Mouse (Mus musculus) layer of hippocampus, adult 18-20 months (tissue): ENCODE data around the gene Galnt2. TPM values are rescaled to one million over a fixed set of nuclear protein-coding genes. Genes with fewer than 3 reads are reported as not detected.

Source experiments
- DNase-seq, 2 experiments: peaks; one replicate each; pipeline ENCODE4 v3.0.0; 2022; ENCODE audit warnings: low spot score in 2 of 2
- total RNA-seq, 2 experiments: library from RNA; stranded (reverse); gene quantifications; 2 replicates each; pipeline ENCODE4 v1.2.3; 2021

Galnt2 gene
- total RNA-seq, 2 experiments from 2014 or later = 41.5 to 48.8 TPM

GRCm38 (mm10) chr8:124368213-124368612, 137.0 kb downstream of the Galnt2 start:
- peak in 1 of 2 experiments; percentile 81 for DNase-seq

- DNase-seq = no peak
Measured at GRCm38 (mm10) chr8:124370422-124371183, 139.4 kb downstream of the Galnt2 start.

GRCm38 (mm10) chr8:124371410-124372123, 140.4 kb downstream of the Galnt2 start:
- DNase-seq = no peak

DNA sequence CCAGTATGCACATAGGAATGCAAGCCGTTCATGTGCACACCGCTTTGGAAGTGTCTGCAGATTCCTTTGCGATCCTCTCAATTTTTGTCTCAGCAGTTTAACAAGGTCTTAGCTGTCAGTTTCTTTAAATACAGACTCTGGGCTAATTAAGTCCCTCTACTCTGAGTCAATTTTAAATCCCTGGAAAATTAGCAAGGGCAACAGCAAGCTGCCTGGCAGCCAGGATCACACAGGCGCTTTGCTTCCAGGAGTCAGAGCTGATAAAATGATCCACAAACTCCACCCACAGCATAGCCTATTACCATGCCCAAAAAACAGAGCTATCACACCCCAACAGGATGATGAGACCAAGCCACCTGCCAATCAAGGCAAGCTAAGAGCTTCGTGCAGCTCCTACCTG, 142.6 kb downstream of the Galnt2 start:
- DNase-seq = no peak

DNA sequence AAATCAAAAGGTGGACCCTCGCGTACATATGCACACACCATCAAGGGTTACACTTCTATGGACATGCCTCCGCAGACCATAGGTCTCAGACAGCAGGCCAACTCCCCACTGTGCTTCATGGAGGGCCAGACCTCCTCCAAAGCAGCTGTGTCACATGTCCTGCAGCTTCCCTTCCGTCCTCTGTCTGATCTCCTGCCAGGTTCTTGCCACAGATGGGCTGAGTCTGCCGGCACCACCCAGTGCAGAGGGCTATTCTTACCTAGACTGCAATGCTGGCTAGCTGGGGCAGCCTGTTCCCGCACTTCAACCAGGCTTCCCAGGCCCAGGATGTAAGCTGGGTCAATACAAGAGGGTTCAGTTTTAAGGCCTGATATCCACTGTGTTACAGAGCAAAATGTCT, 144.0 kb downstream of the Galnt2 start:
- no peak for DNase-seq

GRCm38 (mm10) chr8:124375727-124376126, 144.5 kb downstream of the Galnt2 start:
- no peak for DNase-seq

- no peak for DNase-seq
Measured at GRCm38 (mm10) chr8:124376406-124376805, 145.2 kb downstream of the Galnt2 start.

GRCm38 (mm10) chr8:124379289-124379688, 148.1 kb downstream of the Galnt2 start:
- no peak for DNase-seq

- DNase-seq = no peak
Measured at GRCm38 (mm10) chr8:124382235-124382634, 151.0 kb downstream of the Galnt2 start.

DNA sequence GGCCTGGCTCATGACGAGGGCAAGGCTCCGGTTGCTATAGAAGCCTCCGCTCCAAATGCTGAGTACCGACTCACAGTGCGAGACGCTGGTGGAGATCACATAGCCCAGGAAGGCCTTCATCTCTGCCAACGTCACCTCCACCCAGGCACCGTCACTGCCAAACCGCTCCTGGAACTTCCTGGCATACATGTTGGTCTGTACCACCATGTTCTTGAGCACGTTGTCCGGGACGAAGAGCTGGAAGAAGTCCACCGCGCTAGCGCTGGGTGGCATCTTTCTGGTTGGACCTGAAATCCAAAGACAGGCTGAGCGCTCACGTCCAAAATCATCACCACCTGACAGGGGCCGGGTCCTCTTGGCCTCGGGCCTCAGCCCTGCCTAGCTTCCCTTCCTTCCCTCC, 153.1 kb downstream of the Galnt2 start:
- no peak for DNase-seq

DNA sequence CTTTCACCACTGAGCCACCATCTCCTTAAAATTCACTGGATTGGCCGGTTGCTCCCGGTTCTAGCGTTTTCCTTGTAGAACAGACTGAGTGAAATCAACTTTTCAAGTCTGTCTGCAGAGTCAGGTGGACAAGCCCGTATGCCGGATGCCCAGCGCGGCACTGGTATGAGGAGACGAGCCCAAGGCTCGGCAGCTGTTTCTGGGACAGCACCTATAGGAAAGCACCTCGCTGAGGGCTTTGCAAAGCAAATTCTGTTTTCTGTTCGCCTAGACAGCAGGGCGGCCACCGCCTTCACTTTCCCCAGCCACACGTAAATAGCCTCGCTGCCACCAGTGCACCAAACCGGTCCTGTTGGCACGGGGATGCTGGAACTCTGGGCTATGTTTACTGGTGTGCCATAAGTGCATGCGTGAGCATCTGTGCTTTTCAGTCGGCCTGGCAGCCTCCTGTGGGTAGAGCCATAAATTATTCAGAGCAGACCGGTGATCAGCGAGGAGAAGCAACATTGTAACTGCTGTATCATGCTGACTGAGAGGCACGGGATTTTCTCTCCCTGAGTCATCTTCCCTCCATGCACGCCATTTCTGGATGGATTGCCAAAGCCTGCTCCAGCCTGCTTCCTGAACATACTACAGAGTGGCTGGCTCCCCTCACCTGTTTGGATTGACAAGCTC, 155.2 kb downstream of the Galnt2 start:
- DNase-seq = peak; percentile 82 to 86

- peak; percentile 78 to 82 for DNase-seq
Measured at GRCm38 (mm10) chr8:124389495-124389894, 158.3 kb downstream of the Galnt2 start.

DNA sequence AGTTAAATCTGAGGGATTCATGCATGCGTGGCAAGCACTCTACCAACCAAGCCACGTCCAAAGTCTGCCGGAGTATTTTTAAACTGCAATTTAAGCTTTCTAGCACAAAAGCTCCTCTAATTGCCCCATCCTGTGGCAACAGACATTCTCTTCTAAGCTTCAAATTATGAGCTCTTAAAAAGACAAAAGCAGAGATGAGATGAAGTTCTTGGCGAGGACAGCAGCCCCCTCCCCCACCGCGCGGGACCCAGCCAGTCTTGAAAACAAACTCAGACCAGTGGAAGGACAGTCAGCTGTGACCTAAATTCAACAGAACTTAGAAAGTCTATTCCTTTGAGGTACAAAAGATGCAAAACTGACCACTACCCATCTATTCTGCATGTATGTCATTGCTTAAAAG, 160.0 kb downstream of the Galnt2 start:
- no peak for DNase-seq

DNA sequence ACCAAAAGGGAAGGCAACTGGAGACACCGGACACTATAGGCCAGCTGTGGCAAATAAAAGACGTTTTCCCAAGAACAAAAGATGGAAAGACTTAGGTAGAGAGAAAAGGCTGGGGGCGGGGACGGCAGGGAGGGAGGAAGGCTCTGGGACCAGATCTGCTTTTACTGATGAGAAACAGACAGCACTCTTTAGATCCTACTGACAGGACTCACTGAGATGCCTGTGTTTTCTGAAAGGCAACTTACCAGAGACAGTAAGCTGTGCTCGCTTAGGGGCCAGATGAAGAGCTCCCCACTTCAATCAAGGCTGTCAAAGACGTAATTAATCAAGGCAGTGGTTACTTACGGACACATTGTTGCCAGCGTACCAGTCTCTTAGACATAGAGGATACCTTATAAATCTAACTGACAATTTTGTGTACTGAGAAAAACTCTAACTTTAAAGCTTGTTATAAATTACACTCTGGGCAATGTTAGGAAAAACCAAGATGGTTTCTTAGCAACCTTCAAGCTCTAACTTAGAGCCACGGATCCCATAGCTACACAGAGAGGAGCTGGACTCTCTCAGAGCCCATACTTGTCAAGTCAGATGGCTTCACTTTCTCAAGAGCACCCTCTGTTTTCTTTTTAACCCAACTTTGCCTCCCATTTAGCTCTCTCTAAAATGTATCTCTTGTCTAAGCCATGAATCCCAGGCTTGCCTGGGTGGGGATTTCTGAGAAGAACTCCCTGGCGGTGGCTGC, 161.3 kb downstream of the Galnt2 start:
- no peak for DNase-seq

DNA sequence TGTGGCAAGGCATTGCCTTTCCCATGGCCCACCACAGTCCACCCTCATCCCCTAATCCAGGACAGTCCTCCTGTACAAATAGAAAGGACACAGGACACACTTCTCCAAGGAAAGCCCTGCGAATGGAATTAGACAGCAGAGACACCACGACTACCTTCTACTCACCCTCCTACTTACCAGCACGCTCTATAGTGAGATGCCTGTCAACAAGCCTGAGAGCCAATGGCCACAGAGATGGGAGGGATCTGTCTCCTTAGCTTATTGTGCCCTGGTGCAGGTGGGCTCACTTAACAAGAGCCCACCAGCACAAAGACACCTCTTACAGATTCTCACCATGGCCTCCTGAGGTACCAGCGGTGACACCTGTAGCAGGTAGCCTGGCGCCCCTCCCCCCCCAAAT, 161.8 kb downstream of the Galnt2 start:
- no peak for DNase-seq

DNA sequence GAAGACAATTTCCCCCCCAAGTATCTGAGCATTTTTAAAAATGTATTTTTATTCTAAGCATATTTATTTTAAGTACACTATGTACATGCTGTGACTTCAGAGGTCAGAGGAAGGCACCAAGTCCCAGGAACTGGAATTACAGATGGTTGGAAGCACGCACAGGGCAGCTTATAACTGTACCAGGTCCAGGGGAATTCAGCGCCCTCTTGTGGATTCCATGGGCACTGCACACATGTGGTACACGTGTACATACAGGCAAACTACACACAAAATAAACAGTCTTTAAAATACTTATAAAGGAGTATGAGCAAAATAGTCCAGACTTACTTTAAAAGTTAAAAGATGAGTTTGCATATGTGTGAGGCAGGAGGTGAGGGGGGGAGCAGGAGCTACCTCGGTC, 162.7 kb downstream of the Galnt2 start:
- DNase-seq = no peak

- no peak for DNase-seq
Measured at GRCm38 (mm10) chr8:124394951-124395350, 163.8 kb downstream of the Galnt2 start.
